Comparison of ENCODE assay signal across 18 mouse cellular contexts in genomic region chr15:31375212-31375611, GRCm38 (mm10). TPM values are rescaled to one million over a fixed set of nuclear protein-coding genes. Genes with fewer than 3 reads are reported as not detected.
DNase-seq lines count a peak whose midpoint lies in the region; ATAC-seq and TF ChIP-seq lines count a peak whose summit lies in the region.
"Had no signal": no experiment of that assay in that cellular context is flagged by ENCODE, and none has a peak within 500 bp of the region (broad histone marks: within the 10 kb centered on the region; RNA-seq: fewer than 3 reads in every experiment).

No protein-coding gene starts in this region.

- peak; percentile 47 for DNase-seq in adrenal gland, postnatal 14 days
- no peak for DNase-seq in adrenal gland, adult (ENCODE audit: inconsistent age in 2 of 2, low spot score in 1 of 2)
- no peak for DNase-seq in kidney, adult 11 months
- DNase-seq in lung, postnatal 0 days (ENCODE audit: low spot score): peak; percentile 31
- DNase-seq in lung, postnatal 10 days: no peak
- no peak for DNase-seq in gastrocnemius, postnatal 36 days
- no peak for DNase-seq in gastrocnemius, adult 8-10 months (ENCODE audit: low spot score in 2 of 2)
- DNase-seq: cerebellum, adult 11-12 months; cerebellum, postnatal 36 days; forebrain, postnatal 0 days; gastrocnemius, postnatal 10 days; heart, postnatal 4 days; kidney, adult 18-20 months; thymus, postnatal 25 days had no signal

- no peak overlapping the region for H3K4me3 ChIP-seq in kidney, embryonic 16.5 days (ENCODE audit: low read length)
- H3K4me3 ChIP-seq in lung, postnatal 0 days (ENCODE audit: low read depth, low read length): no peak overlapping the region
- H3K4me3 ChIP-seq: limb, embryonic 15.5 days; midbrain, embryonic 15.5 days had no signal

- WGBS in kidney, embryonic 16.5 days: 16% methylated on average over 4 of the region's 4 CpGs
- WGBS in lung, postnatal 0 days: 10% methylated on average over 4 of the region's 4 CpGs

- ATAC-seq in kidney, embryonic 16.5 days (ENCODE audit: low FRiP score, low TSS enrichment): peak; percentile 66; the same call in 1 of the 2 replicates
- ATAC-seq in lung, postnatal 0 days: peak; percentile 80
- ATAC-seq: forebrain, postnatal 0 days; hindbrain, embryonic 16.5 days; midbrain, embryonic 15.5 days had no signal

- no peak for TF ChIP-seq CTCF in lung, postnatal 0 days (IDR thresholded peaks at IDR 0.05)

- 0 out of 2 replicates have a peak, but pooled peaks cover 5% of the 10 kb centered on the region for H3K27me3 ChIP-seq in kidney, embryonic 16.5 days (ENCODE audit: insufficient read depth, low read length)
- no peaks in the 10 kb centered on the region for H3K27me3 ChIP-seq in lung, postnatal 0 days (replicated peaks; ENCODE audit: insufficient read depth, low read length)

- intact Hi-C loops in gastrocnemius, postnatal 36 days (cut with DNase I): no loop called here

- no peak for TF ChIP-seq EP300 in lung, postnatal 0 days (IDR thresholded peaks at IDR 0.05)

- no peak overlapping the region for H3K4me2 ChIP-seq in kidney, embryonic 16.5 days (replicated peaks; ENCODE audit: low read depth, low read length)
- no peak overlapping the region for H3K4me2 ChIP-seq in lung, postnatal 0 days (replicated peaks; ENCODE audit: low read depth, low read length)
- H3K4me2 ChIP-seq: limb, embryonic 15.5 days; midbrain, embryonic 15.5 days had no signal

- peaks cover 4% of the 10 kb centered on the region; the same call in 1 of the 2 replicates for H3K9me3 ChIP-seq in kidney, embryonic 16.5 days (ENCODE audit: low read length)
- H3K9me3 ChIP-seq in lung, postnatal 0 days (ENCODE audit: low read length): no peaks in the 10 kb centered on the region
- H3K9me3 ChIP-seq: limb, embryonic 15.5 days; midbrain, embryonic 15.5 days had no signal

- H3K27ac ChIP-seq in kidney, embryonic 16.5 days (ENCODE audit: low read length): no peak overlapping the region
- no peak overlapping the region for H3K27ac ChIP-seq in lung, postnatal 0 days (ENCODE audit: low read length)
- H3K27ac ChIP-seq: limb, embryonic 15.5 days; midbrain, embryonic 15.5 days had no signal

- H3K4me1 ChIP-seq in kidney, embryonic 16.5 days (ENCODE audit: insufficient read depth, low read length): no peaks in the 10 kb centered on the region; the same call in 1 of the 2 replicates
- no peaks in the 10 kb centered on the region for H3K4me1 ChIP-seq in lung, postnatal 0 days (ENCODE audit: insufficient read depth, low read depth, low read length)
- H3K4me1 ChIP-seq: limb, embryonic 15.5 days; midbrain, embryonic 15.5 days had no signal

- no peaks in the 10 kb centered on the region for H3K36me3 ChIP-seq in kidney, embryonic 16.5 days (ENCODE audit: insufficient read depth, low read length)
- H3K36me3 ChIP-seq in lung, postnatal 0 days (ENCODE audit: insufficient read depth, low read length): no peaks in the 10 kb centered on the region
- H3K36me3 ChIP-seq: limb, embryonic 15.5 days; midbrain, embryonic 15.5 days had no signal

- H3K9ac ChIP-seq in kidney, embryonic 16.5 days (replicated peaks; ENCODE audit: low read length): no peak overlapping the region
- H3K9ac ChIP-seq in lung, postnatal 0 days (replicated peaks; ENCODE audit: low read depth): no peak overlapping the region
- H3K9ac ChIP-seq: forebrain, postnatal 0 days; limb, embryonic 15.5 days; midbrain, embryonic 15.5 days had no signal

RNA-seq across cellular contexts. Expression of gene Ankrd33b, which starts 7.7 kb away (rescaled TPM):
- total RNA-seq in adrenal gland, postnatal 14 days (2021): 1.6 and 1.9 TPM in 2 replicates
- 8.5 and 8.6 TPM in 2 replicates for polyA plus RNA-seq in kidney, embryonic 16.5 days (2015; fragmentation: Nextera tagmentation; extraction: Ambion mirVana)
- polyA plus RNA-seq in lung, postnatal 0 days (2015; fragmentation: Nextera tagmentation; extraction: Ambion mirVana): 18.7 and 19.8 TPM in 2 replicates
- total RNA-seq in gastrocnemius, postnatal 36 days (2021): 10 to 100 TPM in 1 of 2 experiments, 1 to 10 TPM in 1; 9.9 to 14.5 TPM
- 10 to 100 TPM; 11.5 to 18.8 (median 16.5) TPM for total RNA-seq in gastrocnemius, adult 8-10 months (2022)

Comparison
In these comparisons a context has a peak if more than half of its experiments do, and no peak if none do; other contexts are left out.
1. DNase-seq: peak in adrenal gland, postnatal 14 days (single experiment) and lung, postnatal 0 days (single experiment); none in adrenal gland, adult (0 of 2), kidney, adult 11 months (single experiment), lung, postnatal 10 days (single experiment), gastrocnemius, postnatal 36 days (0 of 2) and gastrocnemius, adult 8-10 months (0 of 2).